Mouse (Mus musculus): ENCODE measurements around the gene Zfp943.

The Zfp943 gene

DNA sequence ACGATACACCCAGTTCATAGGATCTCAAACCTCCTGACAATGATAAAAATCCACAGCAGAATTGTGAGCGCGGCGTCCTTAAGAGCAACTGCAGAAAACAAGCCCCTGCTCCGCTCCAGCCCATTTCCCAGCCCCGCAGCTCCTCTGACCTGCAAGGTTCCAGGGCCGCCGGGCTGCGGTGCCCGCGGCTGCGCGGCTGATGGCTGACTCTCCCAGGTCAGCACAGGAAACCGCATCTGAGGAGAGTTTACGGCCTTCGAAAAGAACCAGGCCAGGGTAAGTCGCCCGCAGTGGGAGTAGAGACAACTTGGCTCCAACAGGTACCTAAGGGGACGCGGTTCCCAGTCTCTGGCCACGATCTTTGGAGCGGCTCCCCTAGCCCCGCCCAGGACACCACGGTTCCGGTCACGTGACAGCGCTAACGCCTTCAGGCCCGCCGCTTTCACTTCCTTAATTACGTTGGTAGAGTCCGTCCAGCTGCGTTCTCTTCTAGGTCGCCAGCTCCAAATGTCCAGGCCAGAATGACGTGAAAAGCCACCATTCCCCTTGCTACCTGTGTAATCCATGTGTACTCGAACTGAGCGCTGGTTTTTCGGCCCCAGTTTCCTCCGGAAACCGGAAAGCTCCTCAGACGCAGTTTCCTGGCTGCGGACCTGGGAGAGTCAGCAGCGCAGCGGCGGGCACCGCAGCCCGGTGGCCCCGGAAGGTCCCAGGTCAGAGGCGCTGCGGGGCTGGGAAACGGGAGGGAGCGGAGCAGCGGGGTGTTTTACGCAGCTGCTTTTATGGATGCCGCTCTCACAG lies at the start of gene Zfp943, which contains the start of gene Zfp942:
Gene Zfp943 (plus strand): TSS at position 446 of the 801 bp plus-strand sequence.
Gene Zfp942 (minus strand): TSS at position 358 of the 801 bp plus-strand sequence.
- DNase-seq = peak; percentile 62

DNA sequence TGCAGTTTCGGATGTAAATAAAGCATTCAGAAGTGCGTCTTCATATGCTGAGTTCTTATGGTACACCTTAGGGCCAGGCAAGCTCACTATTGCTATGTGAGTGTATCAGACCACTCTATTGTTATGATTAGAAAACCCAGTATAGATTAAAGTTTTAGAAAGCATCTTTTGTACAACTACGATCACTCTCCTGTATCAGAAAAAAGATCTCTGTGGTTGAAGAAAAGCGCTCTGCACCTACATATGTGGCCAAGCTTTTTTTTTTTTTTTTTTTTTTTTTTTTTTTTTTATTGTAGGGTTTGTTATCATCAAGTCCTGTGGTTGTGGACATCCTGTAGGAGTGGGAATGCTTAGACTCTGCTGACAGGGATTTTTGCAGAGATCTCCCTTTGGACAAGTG lies 950 bp downstream of the Zfp943 start:
- no peak for DNase-seq

- peak; percentile 12 for DNase-seq
Measured at GRCm38 (mm10) chr17:22035594-22035993, 73.2 kb downstream of the Zfp943 start.

DNA sequence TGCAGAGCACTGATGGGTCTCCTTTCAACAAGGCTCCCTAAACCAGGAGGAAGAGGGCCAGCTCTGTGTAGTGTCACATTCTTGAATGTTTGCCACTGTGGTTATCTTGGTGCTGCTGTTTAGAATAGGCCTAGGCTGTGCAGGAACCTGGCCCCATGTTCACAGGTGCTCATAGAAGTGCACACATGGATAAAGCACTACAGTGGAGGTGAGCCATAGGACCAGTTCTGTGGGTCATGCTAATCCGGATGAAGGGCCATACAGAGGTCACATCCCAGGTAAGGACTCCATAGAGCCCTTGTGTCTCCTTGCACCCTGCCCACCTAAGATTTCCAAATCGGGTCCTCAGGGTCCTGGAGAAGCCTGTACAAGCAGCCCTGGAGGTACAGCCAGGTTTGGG lies 87.1 kb downstream of the Zfp943 start:
- no peak for DNase-seq

GRCm38 (mm10) chr17:22053211-22053610 lies 90.9 kb downstream of the Zfp943 start:
- DNase-seq = no peak

- peak; percentile 48 for DNase-seq
Measured at GRCm38 (mm10) chr17:22081031-22081631, 118.8 kb downstream of the Zfp943 start.

DNA sequence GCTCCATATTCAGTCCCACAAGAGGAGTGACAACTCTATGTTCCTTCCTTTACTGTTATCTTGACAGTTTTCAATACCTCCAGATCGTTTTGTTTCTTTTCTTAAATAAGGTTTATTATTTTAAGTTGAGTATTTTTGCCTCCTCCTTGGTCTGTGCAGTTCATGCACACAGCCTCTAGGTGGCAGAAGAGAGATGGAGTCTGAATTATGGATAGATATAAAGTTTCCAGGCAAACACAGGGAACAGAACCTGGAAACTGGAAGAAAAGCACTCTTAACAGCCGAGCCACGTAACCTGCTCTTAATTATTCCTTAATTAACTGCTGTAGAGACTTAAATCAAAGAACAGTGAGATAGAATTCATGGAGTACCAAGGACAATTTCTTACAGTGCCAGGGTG lies 120.9 kb downstream of the Zfp943 start:
- peak; percentile 4 for DNase-seq

- no peak for DNase-seq
Measured at GRCm38 (mm10) chr17:22118770-22119169, 156.4 kb downstream of the Zfp943 start.
